Mouse (Mus musculus) embryonic facial prominence, embryonic 15.5 days (tissue): ENCODE data around the gene Hoxa5. TPM values are rescaled to one million over a fixed set of nuclear protein-coding genes. Genes with fewer than 3 reads are reported as not detected.

ENCODE experiments used
- ATAC-seq: fragments of 200-750 bp; cut with Nextera tagmentation; 2 replicates; pipeline ENCODE4 v1.8.0; 2017; ENCODE audit warnings: low read depth, moderate TSS enrichment; ENCODE audit not compliant: insufficient number of reproducible peaks, low FRiP score, low TSS enrichment
- H3K27ac ChIP-seq: fragments of 300-500 bp; sonication (generic); replicated peaks from 2 replicates; pipeline ENCODE4 v1.5.1; 2015; ENCODE audit warnings: mild to moderate bottlenecking, inconsistent platforms
- H3K27me3 ChIP-seq: fragments of 300-500 bp; sonication (generic); 2 replicates; pipeline ENCODE4 v1.6.1; 2015; ENCODE audit warnings: inconsistent platforms
- H3K36me3 ChIP-seq: fragments of 300-500 bp; sonication (generic); 2 replicates; pipeline ENCODE4 v1.6.1; 2015; ENCODE audit warnings: mild to moderate bottlenecking, inconsistent platforms
- H3K4me1 ChIP-seq: fragments of 300-500 bp; sonication (generic); 2 replicates; pipeline ENCODE4 v1.6.1; 2015; ENCODE audit warnings: inconsistent platforms
- H3K4me2 ChIP-seq: fragments of 300-500 bp; sonication (generic); replicated peaks from 2 replicates; pipeline ENCODE4 v1.6.1; 2015; ENCODE audit warnings: mild to moderate bottlenecking, inconsistent platforms
- H3K4me3 ChIP-seq: fragments of 300-500 bp; sonication (generic); replicated peaks from 2 replicates; pipeline ENCODE4 v1.5.1; 2015; ENCODE audit warnings: mild to moderate bottlenecking, inconsistent platforms
- H3K9ac ChIP-seq: fragments of 300-500 bp; sonication (generic); 2 replicates; pipeline ENCODE4 v1.6.1; 2015; ENCODE audit warnings: inconsistent platforms
- H3K9me3 ChIP-seq: fragments of 300-500 bp; sonication (generic); replicated peaks from 2 replicates; pipeline ENCODE4 v1.6.1; 2016; ENCODE audit warnings: inconsistent platforms
- WGBS: fragments of 180-500 bp; shearing (Covaris S2); methylation state at CpG from one replicate; pipeline ENCODE4 v1.1.7; 2015; 5-methylcytosine and 5-hydroxymethylcytosine counted together
- polyA plus RNA-seq: library from polyadenylated mRNA; unstranded; fragments of >200 nt; fragmentation: Nextera tagmentation; extraction: Ambion mirVana; gene quantifications from 2 replicates; pipeline ENCODE4 v1.2.1, GENCODE M21; 2015

Gene Hoxa5
- polyA plus RNA-seq, 1 experiment from 2014 or later: 0.39 TPM

- Histone ChIP-seq H3K4me2 (no peak overlapping the region), H3K4me3 (no peak overlapping the region), H3K4me1 (peaks cover 19% of the 10 kb centered on the region), H3K36me3 (no peaks in the 10 kb centered on the region), H3K27ac (no peak overlapping the region), H3K9me3 (no peaks in the 10 kb centered on the region), H3K9ac (no peak overlapping the region), H3K27me3 (peaks cover 95% of the 10 kb centered on the region)
- WGBS: 1% methylated on average over 18 of the region's 18 CpGs
- ATAC-seq: no peak
Observed at GRCm38 (mm10) chr6:52231885-52232567, 27.6 kb upstream of the Hoxa5 start.

GRCm38 (mm10) chr6:52230516-52231165 lies 26.3 kb upstream of the Hoxa5 start, which contains the start of gene Hoxa9:
Hoxa9 (minus strand) TSS chr6:52231089.
- under 1% methylated on average over 32 of the region's 36 CpGs for WGBS
- no peak within 1 kb of the TSS for H3K27ac ChIP-seq
- ATAC-seq: no peak
- H3K36me3 ChIP-seq: no peaks in the 10 kb centered on the region
- H3K4me1 ChIP-seq: peaks cover 24% of the 10 kb centered on the region
- H3K9ac ChIP-seq: no peak within 1 kb of the TSS
- peaks cover 95% of the 10 kb centered on the region for H3K27me3 ChIP-seq
- H3K4me2 ChIP-seq: no peak within 1 kb of the TSS
- H3K4me3 ChIP-seq: no peak within 1 kb of the TSS; the same call in 1 of the 2 replicates
- H3K9me3 ChIP-seq: no peaks in the 10 kb centered on the region

- Histone ChIP-seq H3K4me2 (no peak overlapping the region), H3K36me3 (no peaks in the 10 kb centered on the region), H3K9ac (no peak overlapping the region), H3K27me3 (peaks cover 95% of the 10 kb centered on the region), H3K27ac (no peak overlapping the region), H3K4me3 (no peak overlapping the region), H3K9me3 (no peaks in the 10 kb centered on the region), H3K4me1 (peaks cover 28% of the 10 kb centered on the region)
- no peak for ATAC-seq
- 3% methylated on average over 44 of the region's 44 CpGs for WGBS
Observed at GRCm38 (mm10) chr6:52229558-52230416, 25.4 kb upstream of the Hoxa5 start.

GRCm38 (mm10) chr6:52228475-52229465 lies 24.4 kb upstream of the Hoxa5 start:
- Histone ChIP-seq H3K4me3 (no peak overlapping the region), H3K9ac (no peak overlapping the region), H3K9me3 (no peaks in the 10 kb centered on the region), H3K4me1 (peaks cover 19% of the 10 kb centered on the region), H3K36me3 (no peaks in the 10 kb centered on the region), H3K27ac (no peak overlapping the region), H3K27me3 (peaks cover 95% of the 10 kb centered on the region), H3K4me2 (no peak overlapping the region)
- no peak for ATAC-seq
- 2% methylated on average over 38 of the region's 38 CpGs for WGBS

GRCm38 (mm10) chr6:52227470-52228222 lies 23.3 kb upstream of the Hoxa5 start:
- WGBS: 3% methylated on average over 11 of the region's 11 CpGs
- Histone ChIP-seq H3K4me1 (peaks cover 18% of the 10 kb centered on the region), H3K9ac (no peak overlapping the region), H3K9me3 (no peaks in the 10 kb centered on the region), H3K27ac (no peak overlapping the region), H3K27me3 (peaks cover 95% of the 10 kb centered on the region), H3K4me2 (no peak overlapping the region), H3K36me3 (no peaks in the 10 kb centered on the region), H3K4me3 (no peak overlapping the region)
- ATAC-seq: no peak

GRCm38 (mm10) chr6:52226569-52227257 lies 22.3 kb upstream of the Hoxa5 start:
- H3K4me2 ChIP-seq: no peak overlapping the region
- H3K9ac ChIP-seq: no peak overlapping the region
- no peak overlapping the region for H3K27ac ChIP-seq
- peaks cover 95% of the 10 kb centered on the region for H3K27me3 ChIP-seq
- WGBS: 4% methylated on average over 26 of the region's 26 CpGs
- no peaks in the 10 kb centered on the region for H3K9me3 ChIP-seq
- peaks cover 23% of the 10 kb centered on the region for H3K4me1 ChIP-seq
- ATAC-seq: no peak
- H3K4me3 ChIP-seq: no peak overlapping the region
- H3K36me3 ChIP-seq: no peaks in the 10 kb centered on the region

- no peak overlapping the region for H3K4me2 ChIP-seq
- H3K27me3 ChIP-seq: peaks cover 97% of the 10 kb centered on the region
- H3K9ac ChIP-seq: no peak overlapping the region
- peaks cover 31% of the 10 kb centered on the region for H3K4me1 ChIP-seq
- H3K4me3 ChIP-seq: 0 out of 2 replicates have a peak overlapping the region, but pooled peaks have one; percentile 2
- 3% methylated on average over 69 of the region's 69 CpGs for WGBS
- no peaks in the 10 kb centered on the region for H3K36me3 ChIP-seq
- no peak for ATAC-seq
- H3K27ac ChIP-seq: no peak overlapping the region
- no peaks in the 10 kb centered on the region for H3K9me3 ChIP-seq
Observed at GRCm38 (mm10) chr6:52225612-52226568, 21.5 kb upstream of the Hoxa5 start.

- Histone ChIP-seq H3K4me3 (no peak overlapping the region), H3K4me1 (peaks cover 27% of the 10 kb centered on the region; the same call in 1 of the 2 replicates), H3K36me3 (no peaks in the 10 kb centered on the region), H3K9ac (no peak overlapping the region), H3K27ac (no peak overlapping the region), H3K4me2 (no peak overlapping the region), H3K27me3 (peaks cover 97% of the 10 kb centered on the region), H3K9me3 (no peaks in the 10 kb centered on the region)
- 2% methylated on average over 36 of the region's 36 CpGs for WGBS
- ATAC-seq: no peak
Observed at GRCm38 (mm10) chr6:52224895-52225611, 20.7 kb upstream of the Hoxa5 start.
